Mouse (Mus musculus) neutrophil, adult 83 days (primary cell): ENCODE data around the gene Thsd7a. TPM values are rescaled to one million over a fixed set of nuclear protein-coding genes. Genes with fewer than 3 reads are reported as not detected.

Source experiments
- total RNA-seq, 2 experiments: library from RNA; stranded (reverse); gene quantifications; one replicate each; pipeline ENCODE4 v1.2.4; 2023

Gene Thsd7a
- total RNA-seq, result not detected

GRCm38 (mm10) chr6:12748787-12749530, at the start of gene Thsd7a:
TSS of gene Thsd7a (minus strand) at chr6:12749410.

